Mouse (Mus musculus) cortical plate, adult 2 months (tissue): Measurements from ENCODE around the gene Rec114.

Experiments used
- CTCF ChIP-seq: fragments of 200-500 bp; IDR thresholded peaks from 2 replicates; pipeline ENCODE4 v1.5.1; 2011; ENCODE audit warnings: mild to moderate bottlenecking, control low read depth, low read length; ENCODE audit not compliant: insufficient read depth; ENCODE audit errors: extremely low read depth
- POLR2A ChIP-seq: fragments of 200-500 bp; IDR thresholded peaks from 2 replicates; pipeline ENCODE4 v1.6.1; 2011; ENCODE audit warnings: mild to moderate bottlenecking, low read length, control low read depth; ENCODE audit not compliant: insufficient read depth; ENCODE audit errors: extremely low read depth

- no peak for TF ChIP-seq CTCF
- TF ChIP-seq POLR2A: no peak
These were observed 83.1 kb downstream of the Rec114 start for GRCm38 (mm10) chr9:58660673-58661072.
